Mouse (Mus musculus) ES-E14 (cell line): ENCODE measurements around the gene Lhx5. TPM values are rescaled to one million over a fixed set of nuclear protein-coding genes. Genes with fewer than 3 reads are reported as not detected.

Experiments
- DNase-seq: peaks from one replicate; pipeline ENCODE4 v3.0.0-alpha.2; 2013; ENCODE audit warnings: low read depth, low spot score
- H3K27ac ChIP-seq: 2 replicates; pipeline ENCODE4 v1.5.1; 2012; ENCODE audit warnings: low read depth, mild to moderate bottlenecking, low read length, moderate library complexity, mixed read lengths; ENCODE audit not compliant: poor library complexity, insufficient read depth, severe bottlenecking
- H3K36me3 ChIP-seq: 2 replicates; pipeline ENCODE4 v1.6.1; 2012; ENCODE audit warnings: mild to moderate bottlenecking, low read length, moderate library complexity, mixed read lengths; ENCODE audit not compliant: control insufficient read depth, poor library complexity, insufficient read depth, severe bottlenecking
- H3K4me1 ChIP-seq, 2 experiments: fragments of 150-350 bp in 1 of 2; sonication (generic) in 1 of 2; 2 replicates each; pipeline ENCODE4 v1.6.1; 2012; ENCODE audit warnings: low read length in 2 of 2, mild to moderate bottlenecking in 1 of 2, mixed read lengths in 1 of 2; ENCODE audit not compliant: control insufficient read depth in 2 of 2, insufficient read depth in 2 of 2, poor library complexity in 1 of 2
- H3K4me3 ChIP-seq, 2 experiments: fragments of 150-350 bp in 1 of 2; sonication (generic) in 1 of 2; 2 replicates each; pipeline ENCODE4 v1.5.1; 2012; ENCODE audit warnings: low read length in 2 of 2, low read depth in 1 of 2, mild to moderate bottlenecking in 1 of 2, mixed read lengths in 1 of 2; ENCODE audit not compliant: insufficient read depth in 1 of 2, poor library complexity in 1 of 2, severe bottlenecking in 1 of 2
- H3K9ac ChIP-seq: 2 replicates; pipeline ENCODE4 v1.6.1; 2012; ENCODE audit warnings: low read depth, mild to moderate bottlenecking, low read length, mixed read lengths; ENCODE audit not compliant: poor library complexity, insufficient read depth, severe bottlenecking
- H3K9me3 ChIP-seq: fragments of 150-350 bp; sonication (generic); 2 replicates; pipeline ENCODE4 v1.6.1; 2012; ENCODE audit warnings: low read depth, mild to moderate bottlenecking, low read length; ENCODE audit not compliant: control insufficient read depth, insufficient read depth
- CHD2 ChIP-seq: IDR thresholded peaks from 2 replicates; pipeline ENCODE4 v1.6.1; 2014; ENCODE audit warnings: mild to moderate bottlenecking, low read depth, low read length, inconsistent platforms
- HCFC1 ChIP-seq: IDR thresholded peaks from 2 replicates; pipeline ENCODE4 v1.6.1; 2012; ENCODE audit warnings: low read length, inconsistent platforms, borderline replicate concordance; ENCODE audit not compliant: insufficient read depth
- MAFK ChIP-seq: IDR thresholded peaks from 2 replicates; pipeline ENCODE4 v1.6.1; 2014; ENCODE audit warnings: mild to moderate bottlenecking, low read depth, low read length, inconsistent platforms; ENCODE audit not compliant: insufficient read depth
- ZC3H11A ChIP-seq: IDR thresholded peaks from 2 replicates; pipeline ENCODE4 v1.6.1; 2012; ENCODE audit warnings: low read depth, mild to moderate bottlenecking, inconsistent platforms, low read length, borderline replicate concordance
- ZNF384 ChIP-seq: IDR thresholded peaks from 2 replicates; pipeline ENCODE4 v1.6.1; 2012; ENCODE audit warnings: low read depth, low read length, inconsistent platforms
- in situ Hi-C, 2 experiments: fragments of 600-800 bp; cut with MboI; formaldehyde crosslinking; loops; one replicate each; pipeline ENCODE4 v1.15.1; 2025; ENCODE audit warnings: low sequenced_read_pairs in 2 of 2, inconsistent platforms in 1 of 2; ENCODE audit not compliant: unreplicated experiment in 2 of 2
- total RNA-seq: library from RNA; depleted of rRNA; stranded (reverse); fragments of 300-350 nt; gene quantifications from 2 replicates; pipeline ENCODE4 v1.2.3, GENCODE M21; 2012

The Lhx5 gene
- total RNA-seq, 1 experiment: 0.13 TPM

DNA sequence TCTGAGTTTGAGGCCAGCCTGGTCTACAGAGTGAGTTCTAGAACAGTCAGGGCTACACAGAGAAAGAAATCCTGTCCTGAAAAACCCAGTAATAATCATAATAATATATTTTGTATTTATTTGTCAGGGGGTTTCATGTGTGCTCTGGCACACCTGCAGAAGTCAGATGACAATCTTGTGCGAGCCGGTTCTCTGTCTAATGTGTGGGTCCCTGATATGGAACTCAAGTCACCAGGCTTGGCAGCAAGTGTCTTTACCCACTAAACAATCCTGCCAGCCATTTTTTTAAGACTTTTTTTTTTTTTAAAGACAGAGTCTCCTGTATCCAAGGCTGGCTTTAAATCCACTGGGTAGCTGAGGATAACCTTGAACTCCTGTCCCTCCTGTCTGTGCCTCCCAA lies 41.9 kb downstream of the Lhx5 start:
- Histone ChIP-seq H3K4me3 (no peak overlapping the region), H3K9me3 (no peaks in the 10 kb centered on the region), H3K9ac (no peak overlapping the region), H3K36me3 (no peaks in the 10 kb centered on the region), H3K27ac (no peak overlapping the region), H3K4me1 (peaks cover 0 to 2% of the 10 kb centered on the region in 2 experiments; a peak in 1 of 4 replicates)
- no peak for DNase-seq
- no peak for TF ChIP-seq MAFK
- in situ Hi-C loops: no loop called here

- TF ChIP-seq HCFC1: no peak
- TF ChIP-seq ZC3H11A: no peak
- no peak for TF ChIP-seq CHD2
- TF ChIP-seq MAFK: no peak
- no peak for TF ChIP-seq ZNF384
- H3K9ac ChIP-seq: no peak overlapping the region
- H3K27ac ChIP-seq: no peak overlapping the region
- DNase-seq: no peak
- no peaks in the 10 kb centered on the region for H3K36me3 ChIP-seq
- H3K9me3 ChIP-seq: no peaks in the 10 kb centered on the region
- in situ Hi-C loops: no loop called here
- no peak overlapping the region for H3K4me3 ChIP-seq
- peaks cover 2% of the 10 kb centered on the region in 2 experiments; a peak in 2 of 4 replicates for H3K4me1 ChIP-seq
Measured at GRCm38 (mm10) chr5:120475861-120476260, 44.4 kb downstream of the Lhx5 start.

- TF ChIP-seq MAFK: no peak
- no peak for TF ChIP-seq ZNF384
- no peak for TF ChIP-seq HCFC1
- TF ChIP-seq CHD2: no peak
- no peak for TF ChIP-seq ZC3H11A
- no peak within 1 kb of the TSS for H3K4me3 ChIP-seq
- no peaks in the 10 kb centered on the region for H3K9me3 ChIP-seq
- no peak within 1 kb of the TSS for H3K27ac ChIP-seq
- no peak for DNase-seq
- in situ Hi-C loops: no loop called here
- H3K4me1 ChIP-seq: peaks cover 2% of the 10 kb centered on the region in 2 experiments; a peak in 2 of 4 replicates
- H3K9ac ChIP-seq: no peak within 1 kb of the TSS
- H3K36me3 ChIP-seq: no peaks in the 10 kb centered on the region
Measured at GRCm38 (mm10) chr5:120476296-120476695, 44.8 kb downstream of the Lhx5 start, which contains the start of gene Sds. TSS of gene Sds (plus strand) at chr5:120476526.

- DNase-seq: no peak
- TF ChIP-seq MAFK (peak; percentile 97), HCFC1 (no peak)
- peaks cover 2% of the 10 kb centered on the region in 2 experiments; a peak in 2 of 4 replicates for H3K4me1 ChIP-seq
- no peak overlapping the region for H3K9ac ChIP-seq
- in situ Hi-C loops: no loop called here
- no peak overlapping the region for H3K27ac ChIP-seq
- no peaks in the 10 kb centered on the region for H3K36me3 ChIP-seq
- H3K4me3 ChIP-seq: no peak overlapping the region
- H3K9me3 ChIP-seq: no peaks in the 10 kb centered on the region
Measured at GRCm38 (mm10) chr5:120477993-120478392, 46.5 kb downstream of the Lhx5 start.

- Histone ChIP-seq H3K4me3 (no peak overlapping the region), H3K4me1 (peaks cover under 1 to 4% of the 10 kb centered on the region in 2 experiments; a peak in 2 of 4 replicates), H3K9me3 (no peaks in the 10 kb centered on the region), H3K9ac (no peak overlapping the region), H3K27ac (no peak overlapping the region), H3K36me3 (0 out of 2 replicates have a peak, but pooled peaks cover 3% of the 10 kb centered on the region)
- no peak for TF ChIP-seq ZNF384
- no peak for TF ChIP-seq MAFK
- no peak for TF ChIP-seq ZC3H11A
- TF ChIP-seq HCFC1: no peak
- no peak for TF ChIP-seq CHD2
- DNase-seq: no peak
- in situ Hi-C loops: no loop called here
Measured at GRCm38 (mm10) chr5:120479538-120479937, 48.0 kb downstream of the Lhx5 start.
